Mouse (Mus musculus): ENCODE results near the gene Cd7.

- TF ChIP-seq CTCF (IDR thresholded peaks at IDR 0.05; ENCODE audit: low read depth) (no peak), EP300 (optimal IDR thresholded peaks at IDR 0.05) (no peak)
Observed at GRCm38 (mm10) chr11:120993586-120993985, 45.6 kb downstream of the Cd7 start.
